Mouse (Mus musculus): ENCODE data around the gene Prss36. TPM values are rescaled to one million over a fixed set of nuclear protein-coding genes. Genes with fewer than 3 reads are reported as not detected.
"Not testable (repeated sequence)": the region's sequence is repeated elsewhere in the genome, so short reads cannot be mapped to it uniquely, and the experiment has no call there.

The Prss36 gene
- polyA plus RNA-seq, 1 experiment, result 15.9 TPM

- Histone ChIP-seq H3K4me1 (ENCODE audit: control insufficient read depth, insufficient read depth, low read length) (peaks cover 4% of the 10 kb centered on the region; the same call in 1 of the 2 replicates), H3K4me3 (replicated peaks; ENCODE audit: insufficient read depth, low read depth, low read length) (no peak overlapping the region), H3K27ac (ENCODE audit: insufficient read depth, low read length) (no peak overlapping the region), H3K27me3 (ENCODE audit: control insufficient read depth, insufficient read depth, low read length) (no peaks in the 10 kb centered on the region)
- WGBS, result 85% methylated on average over 7 of the region's 7 CpGs
- DNase-seq, result no peak
- no peak for TF ChIP-seq CTCF (IDR thresholded peaks at IDR 0.05; ENCODE audit: borderline replicate concordance, insufficient read depth, low read depth, low read length)
- no peak for TF ChIP-seq POLR2A (IDR thresholded peaks at IDR 0.05; ENCODE audit: borderline replicate concordance, insufficient read depth, low read length)
Measured at GRCm38 (mm10) chr7:127897542-127897941, 49.0 kb downstream of the Prss36 start.

- Histone ChIP-seq H3K4me3 (replicated peaks; ENCODE audit: insufficient read depth, low read depth, low read length) (no peak overlapping the region), H3K27ac (ENCODE audit: insufficient read depth, low read length) (no peak overlapping the region), H3K4me1 (ENCODE audit: control insufficient read depth, insufficient read depth, low read length) (peaks cover 4% of the 10 kb centered on the region; the same call in 1 of the 2 replicates), H3K27me3 (ENCODE audit: control insufficient read depth, insufficient read depth, low read length) (no peaks in the 10 kb centered on the region)
- peak; percentile 63 to 73 for DNase-seq
- 50% methylated on average over 13 of the region's 13 CpGs for WGBS
- TF ChIP-seq CTCF (IDR thresholded peaks at IDR 0.05; ENCODE audit: borderline replicate concordance, insufficient read depth, low read depth, low read length) (peak; percentile 78), POLR2A (IDR thresholded peaks at IDR 0.05; ENCODE audit: borderline replicate concordance, insufficient read depth, low read length) (no peak)
Measured at GRCm38 (mm10) chr7:127896384-127896783, 50.1 kb downstream of the Prss36 start.

GRCm38 (mm10) chr7:127895891-127896290, 50.6 kb downstream of the Prss36 start:
- not testable (repeated sequence) for DNase-seq; H3K27ac ChIP-seq (ENCODE audit: insufficient read depth, low read length); H3K27me3 ChIP-seq (ENCODE audit: control insufficient read depth, insufficient read depth, low read length); H3K4me3 ChIP-seq (replicated peaks; ENCODE audit: insufficient read depth, low read depth, low read length); H3K4me1 ChIP-seq (ENCODE audit: control insufficient read depth, insufficient read depth, low read length)
- 62% methylated on average over 7 of the region's 7 CpGs for WGBS

GRCm38 (mm10) chr7:127895442-127895841, 51.1 kb downstream of the Prss36 start, which contains the start of the genes Gm21974 and Vkorc1:
Gene Gm21974, minus strand, starts transcription at chr7:127895454.
Gene Vkorc1, minus strand, starts transcription at chr7:127895617.
- peak within 1 kb of the TSS; percentile 66 for H3K4me3 ChIP-seq (replicated peaks; ENCODE audit: insufficient read depth, low read depth, low read length)
- peak; percentile 97 to 98 for DNase-seq

GRCm38 (mm10) chr7:127894480-127894879, 52.0 kb downstream of the Prss36 start:
- Histone ChIP-seq H3K4me3 (replicated peaks; ENCODE audit: insufficient read depth, low read depth, low read length) (peak overlapping the region; percentile 66), H3K27me3 (ENCODE audit: control insufficient read depth, insufficient read depth, low read length) (no peaks in the 10 kb centered on the region), H3K4me1 (ENCODE audit: control insufficient read depth, insufficient read depth, low read length) (peaks cover 4% of the 10 kb centered on the region; the same call in 1 of the 2 replicates), H3K27ac (ENCODE audit: insufficient read depth, low read length) (no peak overlapping the region)
- WGBS, result 71% methylated on average over 5 of the region's 5 CpGs
- TF ChIP-seq CTCF (IDR thresholded peaks at IDR 0.05; ENCODE audit: borderline replicate concordance, insufficient read depth, low read depth, low read length) (no peak), POLR2A (IDR thresholded peaks at IDR 0.05; ENCODE audit: borderline replicate concordance, insufficient read depth, low read length) (no peak)
- no peak for DNase-seq

More at GRCm38 (mm10) chr7:127895442-127895841, 51.1 kb downstream of the Prss36 start, which contains the start of the genes Gm21974 and Vkorc1:
- Histone ChIP-seq H3K4me1 (ENCODE audit: control insufficient read depth, insufficient read depth, low read length) (peaks cover 4% of the 10 kb centered on the region; the same call in 1 of the 2 replicates), H3K27ac (ENCODE audit: insufficient read depth, low read length) (peak within 1 kb of the TSS; percentile 3; the same call in 1 of the 2 replicates), H3K27me3 (ENCODE audit: control insufficient read depth, insufficient read depth, low read length) (no peaks in the 10 kb centered on the region)
- WGBS, result under 1% methylated on average over 26 of the region's 26 CpGs
- peak; percentile 86 for TF ChIP-seq POLR2A (IDR thresholded peaks at IDR 0.05; ENCODE audit: borderline replicate concordance, insufficient read depth, low read length)
- TF ChIP-seq CTCF (IDR thresholded peaks at IDR 0.05; ENCODE audit: borderline replicate concordance, insufficient read depth, low read depth, low read length), result peak; percentile 53; the same call in 1 of the 2 replicates

GRCm38 (mm10) chr7:127890798-127891197, 55.7 kb downstream of the Prss36 start, which contains the start of gene Prss53:
Gene Prss53, minus strand, starts transcription at chr7:127890970.
- no peak for DNase-seq
- 25% methylated on average over 4 of the region's 4 CpGs for WGBS
- TF ChIP-seq POLR2A (IDR thresholded peaks at IDR 0.05; ENCODE audit: borderline replicate concordance, insufficient read depth, low read length) (no peak), CTCF (IDR thresholded peaks at IDR 0.05; ENCODE audit: borderline replicate concordance, insufficient read depth, low read depth, low read length) (no peak)
- H3K27me3 ChIP-seq (ENCODE audit: control insufficient read depth, insufficient read depth, low read length), result no peaks in the 10 kb centered on the region
- no peak within 1 kb of the TSS for H3K4me3 ChIP-seq (replicated peaks; ENCODE audit: insufficient read depth, low read depth, low read length)
- peaks cover 4% of the 10 kb centered on the region; the same call in 1 of the 2 replicates for H3K4me1 ChIP-seq (ENCODE audit: control insufficient read depth, insufficient read depth, low read length)
- H3K27ac ChIP-seq (ENCODE audit: insufficient read depth, low read length), result no peak within 1 kb of the TSS

- 49% methylated on average over 3 of the region's 3 CpGs for WGBS
- no peak for DNase-seq
- no peak overlapping the region for H3K4me3 ChIP-seq (replicated peaks; ENCODE audit: insufficient read depth, low read depth, low read length)
Measured at GRCm38 (mm10) chr7:127888821-127889220, 57.7 kb downstream of the Prss36 start.

GRCm38 (mm10) chr7:127887781-127888180, 58.7 kb downstream of the Prss36 start:
- no peak overlapping the region for H3K27ac ChIP-seq (ENCODE audit: insufficient read depth, low read length)
- H3K4me3 ChIP-seq (replicated peaks; ENCODE audit: insufficient read depth, low read depth, low read length), result no peak overlapping the region
- 73% methylated on average over 3 of the region's 3 CpGs for WGBS
- H3K27me3 ChIP-seq (ENCODE audit: control insufficient read depth, insufficient read depth, low read length), result no peaks in the 10 kb centered on the region
- no peak for DNase-seq
- peaks cover 7% of the 10 kb centered on the region for H3K4me1 ChIP-seq (ENCODE audit: control insufficient read depth, insufficient read depth, low read length)
- no peak for TF ChIP-seq CTCF (IDR thresholded peaks at IDR 0.05; ENCODE audit: borderline replicate concordance, insufficient read depth, low read depth, low read length)
- TF ChIP-seq POLR2A (IDR thresholded peaks at IDR 0.05; ENCODE audit: borderline replicate concordance, insufficient read depth, low read length), result no peak

More at GRCm38 (mm10) chr7:127888821-127889220, 57.7 kb downstream of the Prss36 start:
- TF ChIP-seq POLR2A (IDR thresholded peaks at IDR 0.05; ENCODE audit: borderline replicate concordance, insufficient read depth, low read length) (no peak), CTCF (IDR thresholded peaks at IDR 0.05; ENCODE audit: borderline replicate concordance, insufficient read depth, low read depth, low read length) (no peak)
- H3K27me3 ChIP-seq (ENCODE audit: control insufficient read depth, insufficient read depth, low read length), result no peaks in the 10 kb centered on the region
- peaks cover 2% of the 10 kb centered on the region for H3K4me1 ChIP-seq (ENCODE audit: control insufficient read depth, insufficient read depth, low read length)
- no peak overlapping the region for H3K27ac ChIP-seq (ENCODE audit: insufficient read depth, low read length)
